Comparison of ENCODE assay signal across 28 mouse cellular contexts in the genomic region with DNA sequence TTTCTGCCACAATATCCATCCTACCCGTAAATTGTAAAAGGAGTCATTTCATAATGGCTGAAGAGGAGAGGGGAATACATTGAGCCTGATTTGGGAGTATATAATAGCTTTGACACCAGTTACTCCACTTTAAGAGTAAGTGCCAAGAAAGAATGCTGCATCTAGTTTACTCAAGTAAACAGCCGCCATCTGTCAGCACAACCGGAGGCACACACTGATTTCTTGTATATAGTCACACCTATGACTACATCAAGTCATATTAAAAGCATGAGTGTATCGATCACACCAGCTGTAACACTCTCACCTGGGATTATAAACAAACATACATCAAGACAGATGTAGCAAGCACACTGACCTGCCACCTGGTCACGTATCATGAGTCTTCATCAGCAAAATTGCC. TPM values are rescaled to one million over a fixed set of nuclear protein-coding genes. Genes with fewer than 3 reads are reported as not detected.
"Had no signal": no experiment of that assay in that cellular context is flagged by ENCODE, and none has a peak within 500 bp of the region (broad histone marks: within the 10 kb centered on the region; RNA-seq: fewer than 3 reads in every experiment).

No protein-coding gene starts in this region.

- H3K36me3 ChIP-seq: heart, embryonic 13.5 days; heart, embryonic 15.5 days; hindbrain, embryonic 15.5 days; kidney, embryonic 15.5 days; limb, embryonic 10.5 days; limb, embryonic 12.5 days; liver, embryonic 13.5 days; liver, embryonic 15.5 days had no signal

- H3K4me2 ChIP-seq: heart, embryonic 11.5 days; heart, embryonic 13.5 days; heart, embryonic 15.5 days; hindbrain, embryonic 15.5 days; kidney, embryonic 15.5 days; limb, embryonic 12.5 days; liver, embryonic 11.5 days; liver, embryonic 13.5 days; liver, embryonic 15.5 days had no signal

- DNase-seq: gastrocnemius, postnatal 14 days; gastrocnemius, postnatal 36 days; heart, adult 11 months; heart, adult 2 months; heart, postnatal 14 days; heart, postnatal 36 days; kidney, adult 11 months; kidney, adult 2 months; kidney, adult 9 months; kidney, postnatal 14 days; kidney, postnatal 36 days; layer of hippocampus, adult 9-11 months; liver; liver, embryonic 13.5 days; liver, postnatal 0 days had no signal

- H3K9ac ChIP-seq: heart, embryonic 13.5 days; heart, embryonic 15.5 days; hindbrain, embryonic 15.5 days; kidney, embryonic 15.5 days; limb, embryonic 12.5 days; liver, embryonic 13.5 days; liver, embryonic 15.5 days; liver, postnatal 0 days had no signal

- H3K27ac ChIP-seq: heart, adult 2 months; heart, embryonic 13.5 days; heart, embryonic 15.5 days; hindbrain, embryonic 15.5 days; kidney, embryonic 15.5 days; kidney, postnatal 0 days; left cerebral cortex, adult 2 months; limb, embryonic 10.5 days; limb, embryonic 12.5 days; liver, embryonic 13.5 days; liver, embryonic 15.5 days had no signal

- H3K9me3 ChIP-seq: heart, embryonic 13.5 days; heart, embryonic 15.5 days; hindbrain, embryonic 15.5 days; kidney, embryonic 15.5 days; limb, embryonic 10.5 days; limb, embryonic 12.5 days; liver, embryonic 13.5 days; liver, embryonic 15.5 days had no signal

- H3K4me1 ChIP-seq: heart, embryonic 15.5 days; hindbrain, embryonic 15.5 days; liver, embryonic 13.5 days; liver, embryonic 15.5 days had no signal

- H3K4me3 ChIP-seq: heart, adult 2 months; heart, embryonic 13.5 days; heart, embryonic 15.5 days; hindbrain, embryonic 15.5 days; kidney, embryonic 15.5 days; left cerebral cortex, adult 2 months; limb, embryonic 10.5 days; limb, embryonic 12.5 days; liver, embryonic 13.5 days; liver, embryonic 15.5 days had no signal

- H3K27me3 ChIP-seq: heart, embryonic 13.5 days; heart, embryonic 15.5 days; hindbrain, embryonic 15.5 days; kidney, embryonic 15.5 days; liver, embryonic 13.5 days; liver, embryonic 15.5 days had no signal

- ATAC-seq: intestine, embryonic 16.5 days; liver, postnatal 0 days had no signal

RNA-seq across cellular contexts. Expression of a gene that starts 58.4 kb away (rescaled TPM):
- total RNA-seq: hematopoietic stem cell, adult 5-6 weeks had no signal
- polyA plus RNA-seq: liver, postnatal 0 days had no signal
